Comparison of ENCODE assay signal across 10 mouse cellular contexts in the genomic region with DNA sequence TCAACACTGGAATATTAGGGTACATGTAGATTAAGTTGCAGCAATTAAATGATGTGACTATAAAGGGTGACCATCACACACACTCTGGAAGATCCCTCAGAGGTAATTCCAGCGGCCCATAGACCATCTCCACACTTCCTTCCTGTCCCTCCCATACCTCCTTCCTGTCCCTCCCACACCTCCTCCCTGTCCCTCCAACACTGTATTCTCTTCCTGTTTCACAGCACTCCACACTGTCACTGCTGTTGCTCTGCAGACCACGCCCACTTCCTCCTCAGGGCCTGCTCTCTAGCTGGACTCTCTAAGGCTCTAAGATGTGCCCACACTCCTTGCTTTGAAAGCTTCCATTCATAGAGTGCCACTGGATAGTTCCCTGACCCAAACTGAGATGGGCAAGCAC. TPM values are rescaled to one million over a fixed set of nuclear protein-coding genes. Genes with fewer than 3 reads are reported as not detected.
DNase-seq lines count a peak whose midpoint lies in the region; ATAC-seq lines count a peak whose summit lies in the region.
"Had no signal": no experiment of that assay in that cellular context is flagged by ENCODE, and none has a peak within 500 bp of the region (broad histone marks: within the 10 kb centered on the region; RNA-seq: fewer than 3 reads in every experiment).

No protein-coding gene starts in this region.

- DNase-seq in 3134 (ENCODE audit: extremely low read depth, insufficient read length, low spot score) (peak; percentile 72), 3T3-L1 (ENCODE audit: low read depth, low spot score) (peak; percentile 65)
- DNase-seq in heart, postnatal 10 days = peak; percentile 2 to 19
- DNase-seq in layer of hippocampus, postnatal 25 days (ENCODE audit: extremely low spot score in 1 of 2, low spot score in 1 of 2) = no peak
- no peak for DNase-seq in retina, embryonic 14.5 days (ENCODE audit: low spot score)
- no peak for DNase-seq in left cerebral cortex, postnatal 4 days

- peak; percentile 97 for ATAC-seq in megakaryocyte, adult 5-6 weeks (ENCODE audit: poor library complexity, severe bottlenecking)
- ATAC-seq: forebrain, embryonic 16.5 days; midbrain, embryonic 15.5 days had no signal

- intact Hi-C loops in heart, postnatal 10 days (cut with DNase I) = no loop called here
- intact Hi-C loops in left cerebral cortex, postnatal 4 days (cut with DNase I) = no loop called here

RNA-seq across cellular contexts. Expression of gene Odaph, which starts 13.5 kb away (rescaled TPM):
- not detected for total RNA-seq in heart, postnatal 10 days (2021)
- total RNA-seq in megakaryocyte, adult 5-6 weeks (2015) = not detected in 2 replicates
- total RNA-seq in megakaryocyte, adult 5-6 weeks (2017) = not detected in 2 replicates
- total RNA-seq in layer of hippocampus, postnatal 25 days (2021) = not detected
- not detected for total RNA-seq in left cerebral cortex, postnatal 4 days (2021)
- total RNA-seq: layer of hippocampus, adult 8-10 months had no signal

RNA-seq across cellular contexts. Expression of gene Rchy1, which starts 37.9 kb away (rescaled TPM):
- total RNA-seq in heart, postnatal 10 days (2021) = 10 to 100 TPM; 38.3 to 42.3 TPM
- 117 and 137 TPM in 2 replicates for total RNA-seq in megakaryocyte, adult 5-6 weeks (2015)
- total RNA-seq in megakaryocyte, adult 5-6 weeks (2017) = 80.1 and 92.6 TPM in 2 replicates
- total RNA-seq in layer of hippocampus, postnatal 25 days (2021) = 10 to 100 TPM; 49.0 to 52.6 TPM
- total RNA-seq in left cerebral cortex, postnatal 4 days (2021) = 10 to 100 TPM; 43.8 to 47.8 TPM

RNA-seq across cellular contexts. Expression of gene Cdkl2, which starts 42.9 kb away (rescaled TPM):
- total RNA-seq in heart, postnatal 10 days (2021) = 1 to 10 TPM; 2.9 to 3.1 TPM
- total RNA-seq in megakaryocyte, adult 5-6 weeks (2015) = 0.84 TPM in 1 of 2 replicates, not detected in the other
- 0.20 and 0.95 TPM in 2 replicates for total RNA-seq in megakaryocyte, adult 5-6 weeks (2017)
- 10 to 100 TPM; 39.8 to 41.9 TPM for total RNA-seq in layer of hippocampus, postnatal 25 days (2021)
- total RNA-seq in left cerebral cortex, postnatal 4 days (2021) = 10 to 100 TPM; 68.8 to 75.4 TPM

Comparison
In these comparisons a context has a peak if more than half of its experiments do, and no peak if none do; other contexts are left out.
1. DNase-seq: peak in 3134 (single experiment), 3T3-L1 (single experiment) and heart, postnatal 10 days (2 of 2); none in layer of hippocampus, postnatal 25 days (0 of 2), retina, embryonic 14.5 days (single experiment) and left cerebral cortex, postnatal 4 days (single experiment).
2. RNA of gene Cdkl2, which starts 42.9 kb away (total RNA-seq): 68.8 to 75.4 TPM in left cerebral cortex, postnatal 4 days and 39.8 to 41.9 TPM in layer of hippocampus, postnatal 25 days; 2.9 to 3.1 TPM in heart, postnatal 10 days and 0.20 to 0.95 TPM in megakaryocyte, adult 5-6 weeks; every median in the first group is over 10 times any median in the second.